Mouse (Mus musculus): ENCODE measurements around the gene Cpox.

Cpox gene

GRCm38 (mm10) chr16:58669917-58670630 is at the start of gene Cpox:
Gene Cpox, plus strand, starts transcription at chr16:58670292.
- Histone ChIP-seq H3K4me1 (replicated peaks; ENCODE audit: low read depth, low read length) (peaks cover 21% of the 10 kb centered on the region), H3K27me3 (ENCODE audit: insufficient read depth, low read length) (no peaks in the 10 kb centered on the region), H3K9me3 (ENCODE audit: low read length) (no peaks in the 10 kb centered on the region), H3K36me3 (ENCODE audit: insufficient read depth, low read length) (peaks cover 20% of the 10 kb centered on the region), H3K4me3 (replicated peaks; ENCODE audit: low read length) (peak within 1 kb of the TSS; percentile 96)
- no peak for TF ChIP-seq NANOG (IDR thresholded peaks at IDR 0.05; ENCODE audit: borderline replicate concordance, low read length)
- no peak for TF ChIP-seq POU5F1 (IDR thresholded peaks at IDR 0.05; ENCODE audit: borderline replicate concordance, low read length)
- no peak for TF ChIP-seq CTCF (conservative IDR thresholded peaks at IDR 0.05; ENCODE audit: low read length)

- Histone ChIP-seq H3K27me3 (ENCODE audit: insufficient read depth, low read length) (no peaks in the 10 kb centered on the region), H3K4me1 (replicated peaks; ENCODE audit: low read depth, low read length) (peaks cover 31% of the 10 kb centered on the region), H3K4me3 (replicated peaks; ENCODE audit: low read length) (no peak overlapping the region), H3K9me3 (ENCODE audit: low read length) (no peaks in the 10 kb centered on the region), H3K36me3 (ENCODE audit: insufficient read depth, low read length) (no peaks in the 10 kb centered on the region)
- TF ChIP-seq NANOG (IDR thresholded peaks at IDR 0.05; ENCODE audit: borderline replicate concordance, low read length) (no peak), CTCF (conservative IDR thresholded peaks at IDR 0.05; ENCODE audit: low read length) (no peak), POU5F1 (IDR thresholded peaks at IDR 0.05; ENCODE audit: borderline replicate concordance, low read length) (no peak)
These were observed 47.7 kb upstream of the Cpox start for GRCm38 (mm10) chr16:58622377-58622776.

GRCm38 (mm10) chr16:58623114-58623513 is 47.0 kb upstream of the Cpox start:
- H3K9me3 ChIP-seq (ENCODE audit: low read length): no peaks in the 10 kb centered on the region
- H3K36me3 ChIP-seq (ENCODE audit: insufficient read depth, low read length): no peaks in the 10 kb centered on the region
- H3K4me3 ChIP-seq (replicated peaks; ENCODE audit: low read length): no peak overlapping the region
- peaks cover 31% of the 10 kb centered on the region for H3K4me1 ChIP-seq (replicated peaks; ENCODE audit: low read depth, low read length)
- no peaks in the 10 kb centered on the region for H3K27me3 ChIP-seq (ENCODE audit: insufficient read depth, low read length)
- TF ChIP-seq POU5F1 (IDR thresholded peaks at IDR 0.05; ENCODE audit: borderline replicate concordance, low read length): no peak
- TF ChIP-seq NANOG (IDR thresholded peaks at IDR 0.05; ENCODE audit: borderline replicate concordance, low read length): no peak
- TF ChIP-seq CTCF (conservative IDR thresholded peaks at IDR 0.05; ENCODE audit: low read length): no peak

GRCm38 (mm10) chr16:58623944-58624343 is 46.1 kb upstream of the Cpox start:
- no peaks in the 10 kb centered on the region for H3K36me3 ChIP-seq (ENCODE audit: insufficient read depth, low read length)
- no peak overlapping the region for H3K4me3 ChIP-seq (replicated peaks; ENCODE audit: low read length)
- no peaks in the 10 kb centered on the region for H3K27me3 ChIP-seq (ENCODE audit: insufficient read depth, low read length)
- H3K9me3 ChIP-seq (ENCODE audit: low read length): no peaks in the 10 kb centered on the region
- H3K4me1 ChIP-seq (replicated peaks; ENCODE audit: low read depth, low read length): peaks cover 31% of the 10 kb centered on the region
- TF ChIP-seq POU5F1 (IDR thresholded peaks at IDR 0.05; ENCODE audit: borderline replicate concordance, low read length) (no peak), NANOG (IDR thresholded peaks at IDR 0.05; ENCODE audit: borderline replicate concordance, low read length) (no peak), CTCF (conservative IDR thresholded peaks at IDR 0.05; ENCODE audit: low read length) (peak; percentile 68)

- Histone ChIP-seq H3K9me3 (ENCODE audit: low read length) (no peaks in the 10 kb centered on the region), H3K4me1 (replicated peaks; ENCODE audit: low read depth, low read length) (peaks cover 16% of the 10 kb centered on the region), H3K4me3 (replicated peaks; ENCODE audit: low read length) (no peak overlapping the region), H3K27me3 (ENCODE audit: insufficient read depth, low read length) (no peaks in the 10 kb centered on the region), H3K36me3 (ENCODE audit: insufficient read depth, low read length) (no peaks in the 10 kb centered on the region)
- no peak for TF ChIP-seq NANOG (IDR thresholded peaks at IDR 0.05; ENCODE audit: borderline replicate concordance, low read length)
- TF ChIP-seq POU5F1 (IDR thresholded peaks at IDR 0.05; ENCODE audit: borderline replicate concordance, low read length): no peak
- no peak for TF ChIP-seq CTCF (conservative IDR thresholded peaks at IDR 0.05; ENCODE audit: low read length)
These were observed 42.3 kb upstream of the Cpox start for GRCm38 (mm10) chr16:58627597-58628335.

- peaks cover 11% of the 10 kb centered on the region for H3K4me1 ChIP-seq (replicated peaks; ENCODE audit: low read depth, low read length)
- H3K36me3 ChIP-seq (ENCODE audit: insufficient read depth, low read length): no peaks in the 10 kb centered on the region
- H3K4me3 ChIP-seq (replicated peaks; ENCODE audit: low read length): no peak overlapping the region
- no peaks in the 10 kb centered on the region for H3K27me3 ChIP-seq (ENCODE audit: insufficient read depth, low read length)
- no peak for TF ChIP-seq CTCF (conservative IDR thresholded peaks at IDR 0.05; ENCODE audit: low read length)
- no peak for TF ChIP-seq POU5F1 (IDR thresholded peaks at IDR 0.05; ENCODE audit: borderline replicate concordance, low read length)
- TF ChIP-seq NANOG (IDR thresholded peaks at IDR 0.05; ENCODE audit: borderline replicate concordance, low read length): no peak
- H3K9me3 ChIP-seq (ENCODE audit: low read length): no peaks in the 10 kb centered on the region
These were observed 41.8 kb upstream of the Cpox start for GRCm38 (mm10) chr16:58628336-58628680.

- Histone ChIP-seq H3K9me3 (ENCODE audit: low read length) (no peaks in the 10 kb centered on the region), H3K4me3 (replicated peaks; ENCODE audit: low read length) (no peak overlapping the region), H3K36me3 (ENCODE audit: insufficient read depth, low read length) (no peaks in the 10 kb centered on the region), H3K27me3 (ENCODE audit: insufficient read depth, low read length) (no peaks in the 10 kb centered on the region), H3K4me1 (replicated peaks; ENCODE audit: low read depth, low read length) (peaks cover 9% of the 10 kb centered on the region)
- no peak for TF ChIP-seq POU5F1 (IDR thresholded peaks at IDR 0.05; ENCODE audit: borderline replicate concordance, low read length)
- no peak for TF ChIP-seq NANOG (IDR thresholded peaks at IDR 0.05; ENCODE audit: borderline replicate concordance, low read length)
- no peak for TF ChIP-seq CTCF (conservative IDR thresholded peaks at IDR 0.05; ENCODE audit: low read length)
These were observed 41.1 kb upstream of the Cpox start for GRCm38 (mm10) chr16:58628968-58629367.

GRCm38 (mm10) chr16:58629736-58630135 is 40.4 kb upstream of the Cpox start:
- no peaks in the 10 kb centered on the region for H3K36me3 ChIP-seq (ENCODE audit: insufficient read depth, low read length)
- peaks cover 9% of the 10 kb centered on the region for H3K4me1 ChIP-seq (replicated peaks; ENCODE audit: low read depth, low read length)
- H3K4me3 ChIP-seq (replicated peaks; ENCODE audit: low read length): no peak overlapping the region
- H3K9me3 ChIP-seq (ENCODE audit: low read length): no peaks in the 10 kb centered on the region
- TF ChIP-seq POU5F1 (IDR thresholded peaks at IDR 0.05; ENCODE audit: borderline replicate concordance, low read length): no peak
- no peak for TF ChIP-seq NANOG (IDR thresholded peaks at IDR 0.05; ENCODE audit: borderline replicate concordance, low read length)
- TF ChIP-seq CTCF (conservative IDR thresholded peaks at IDR 0.05; ENCODE audit: low read length): no peak
- H3K27me3 ChIP-seq (ENCODE audit: insufficient read depth, low read length): no peaks in the 10 kb centered on the region

Measured in E14TG2a.4 (cell line).